Mouse (Mus musculus) brain, embryonic 14.5 days (tissue): ENCODE data around the gene Exoc2.
A peak's percentile ranks its signal among the peaks of the same experiment; 100 is the strongest.

ENCODE experiments used
- CTCF ChIP-seq: fragments of 200-500 bp; IDR thresholded peaks from 2 replicates; pipeline ENCODE4 v1.5.1; 2012; ENCODE audit warnings: inconsistent platforms, mild to moderate bottlenecking, moderate library complexity, borderline replicate concordance; ENCODE audit not compliant: insufficient read depth, insufficient read length; ENCODE audit errors: extremely low read depth
- POLR2A ChIP-seq: fragments of 200-500 bp; IDR thresholded peaks from 2 replicates; pipeline ENCODE4 v1.6.1; 2012; ENCODE audit warnings: mild to moderate bottlenecking, inconsistent platforms, borderline replicate concordance; ENCODE audit not compliant: poor library complexity, insufficient read depth, insufficient read length, severe bottlenecking; ENCODE audit errors: extremely low read depth

DNA sequence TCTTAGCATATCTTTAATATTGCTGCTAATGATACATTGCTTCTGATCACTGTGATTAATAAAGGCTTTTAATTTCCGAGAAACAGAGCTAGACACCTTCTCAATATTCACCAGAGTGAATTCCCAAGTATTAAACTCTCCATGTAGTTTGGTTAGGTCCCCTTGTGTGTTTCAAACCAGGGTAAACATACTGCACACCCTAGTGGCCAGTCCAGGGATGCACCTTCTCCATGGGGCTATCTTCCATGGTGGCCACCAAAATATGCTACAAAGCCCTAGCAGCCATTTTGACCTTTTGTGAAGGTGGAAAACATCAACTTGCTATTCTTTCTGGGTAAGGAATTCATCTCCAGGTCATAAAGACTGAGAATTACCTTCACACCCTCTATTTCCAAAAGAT lies 7.8 kb upstream of the Exoc2 start:
- TF ChIP-seq POLR2A, result no peak
- peak; percentile 46; the same call in 1 of the 2 replicates for TF ChIP-seq CTCF
